Mouse (Mus musculus) kidney, embryonic 16.5 days (tissue): ENCODE measurements around the gene Barhl1. TPM values are rescaled to one million over a fixed set of nuclear protein-coding genes. Genes with fewer than 3 reads are reported as not detected.

Source experiments
- ATAC-seq: fragments of 200-750 bp; cut with Nextera tagmentation; 2 replicates; pipeline ENCODE4 v1.8.0; 2017; ENCODE audit warnings: moderate TSS enrichment; ENCODE audit not compliant: low FRiP score, low TSS enrichment
- H3K27ac ChIP-seq: fragments of 300-500 bp; sonication (generic); 2 replicates; pipeline ENCODE4 v1.5.1; 2014; ENCODE audit warnings: low read length
- H3K27me3 ChIP-seq: fragments of 300-500 bp; sonication (generic); 2 replicates; pipeline ENCODE4 v1.6.1; 2014; ENCODE audit warnings: low read length, control low read depth, mixed read lengths; ENCODE audit not compliant: insufficient read depth
- H3K36me3 ChIP-seq: fragments of 300-500 bp; sonication (generic); 2 replicates; pipeline ENCODE4 v1.6.1; 2014; ENCODE audit warnings: low read length, control low read depth, mixed read lengths; ENCODE audit not compliant: insufficient read depth
- H3K4me1 ChIP-seq: fragments of 300-500 bp; sonication (generic); 2 replicates; pipeline ENCODE4 v1.6.1; 2014; ENCODE audit warnings: low read length, control low read depth, mixed read lengths; ENCODE audit not compliant: insufficient read depth
- H3K4me2 ChIP-seq: fragments of 300-500 bp; sonication (generic); replicated peaks from 2 replicates; pipeline ENCODE4 v1.6.1; 2014; ENCODE audit warnings: low read depth, low read length
- H3K4me3 ChIP-seq: fragments of 300-500 bp; sonication (generic); 2 replicates; pipeline ENCODE4 v1.5.1; 2014; ENCODE audit warnings: mild to moderate bottlenecking, low read length
- H3K9ac ChIP-seq: fragments of 300-500 bp; sonication (generic); replicated peaks from 2 replicates; pipeline ENCODE4 v1.6.1; 2014; ENCODE audit warnings: low read length
- H3K9me3 ChIP-seq: fragments of 300-500 bp; sonication (generic); 2 replicates; pipeline ENCODE4 v1.6.1; 2016; ENCODE audit warnings: low read length, control low read depth
- WGBS: fragments of 180-500 bp; shearing (Covaris S2); extraction: QIAGEN DNeasy Blood & Tissue Kit; methylation state at CpG from one replicate; pipeline ENCODE4 v1.1.7; 2014; 5-methylcytosine and 5-hydroxymethylcytosine counted together
- polyA plus RNA-seq: library from polyadenylated mRNA; unstranded; fragments of >200 nt; fragmentation: Nextera tagmentation; extraction: Ambion mirVana; gene quantifications from 2 replicates; pipeline ENCODE4 v1.2.1, GENCODE M21; 2015

Barhl1 gene
- polyA plus RNA-seq, 1 experiment from 2014 or later = not detected

- Histone ChIP-seq H3K4me3 (no peak overlapping the region), H3K27me3 (peaks cover 44% of the 10 kb centered on the region), H3K9ac (no peak overlapping the region), H3K36me3 (peaks cover 14% of the 10 kb centered on the region), H3K4me1 (peaks cover 19% of the 10 kb centered on the region), H3K9me3 (no peaks in the 10 kb centered on the region), H3K27ac (no peak overlapping the region), H3K4me2 (no peak overlapping the region)
- ATAC-seq = no peak
- 53% methylated on average over 4 of the region's 4 CpGs for WGBS
Measured at GRCm38 (mm10) chr2:28905561-28905960, 10.9 kb downstream of the Barhl1 start.

- Histone ChIP-seq H3K27ac (no peak overlapping the region), H3K9ac (no peak overlapping the region), H3K36me3 (peaks cover 14% of the 10 kb centered on the region), H3K4me1 (peaks cover 19% of the 10 kb centered on the region), H3K27me3 (peaks cover 37% of the 10 kb centered on the region), H3K9me3 (no peaks in the 10 kb centered on the region), H3K4me2 (no peak overlapping the region), H3K4me3 (no peak overlapping the region)
- ATAC-seq = no peak
- WGBS = 86% methylated on average over 9 of the region's 9 CpGs
Measured at GRCm38 (mm10) chr2:28904786-28905185, 11.7 kb downstream of the Barhl1 start.

- no peak for ATAC-seq
- no peaks in the 10 kb centered on the region for H3K9me3 ChIP-seq
Measured at GRCm38 (mm10) chr2:28903871-28904270, 12.6 kb downstream of the Barhl1 start.

DNA sequence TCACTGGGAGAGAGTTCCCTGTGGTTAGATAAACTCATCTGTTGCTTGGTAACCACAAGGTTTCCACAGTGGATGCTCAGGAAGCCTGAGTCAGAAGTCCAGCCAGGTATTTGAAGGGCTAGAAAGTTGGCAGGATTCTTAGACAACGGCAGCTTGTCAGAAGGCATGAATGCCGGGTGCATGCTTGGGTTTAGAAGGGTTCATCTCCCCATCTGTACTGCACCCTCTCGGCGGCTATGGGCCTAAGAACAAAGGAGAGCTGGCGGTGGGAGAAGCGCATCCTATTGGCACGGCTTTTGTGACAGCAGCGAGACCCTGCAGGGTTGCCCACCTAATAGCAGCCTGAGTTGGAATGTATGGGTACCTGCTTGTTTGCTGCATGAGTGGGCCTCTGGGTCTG lies 14.2 kb downstream of the Barhl1 start:
- H3K9ac ChIP-seq = no peak overlapping the region
- H3K4me2 ChIP-seq = no peak overlapping the region
- peaks cover 19% of the 10 kb centered on the region for H3K36me3 ChIP-seq
- 91% methylated on average over 8 of the region's 8 CpGs for WGBS
- no peaks in the 10 kb centered on the region for H3K9me3 ChIP-seq
- peaks cover 12% of the 10 kb centered on the region for H3K27me3 ChIP-seq
- no peak overlapping the region for H3K27ac ChIP-seq
- no peak for ATAC-seq
- H3K4me3 ChIP-seq = no peak overlapping the region
- H3K4me1 ChIP-seq = no peaks in the 10 kb centered on the region

More at GRCm38 (mm10) chr2:28903871-28904270, 12.6 kb downstream of the Barhl1 start:
- 87% methylated on average over 5 of the region's 5 CpGs for WGBS
- Histone ChIP-seq H3K4me2 (no peak overlapping the region), H3K27ac (no peak overlapping the region), H3K9ac (no peak overlapping the region), H3K4me1 (peaks cover 12% of the 10 kb centered on the region), H3K36me3 (peaks cover 19% of the 10 kb centered on the region), H3K27me3 (peaks cover 27% of the 10 kb centered on the region), H3K4me3 (no peak overlapping the region)

DNA sequence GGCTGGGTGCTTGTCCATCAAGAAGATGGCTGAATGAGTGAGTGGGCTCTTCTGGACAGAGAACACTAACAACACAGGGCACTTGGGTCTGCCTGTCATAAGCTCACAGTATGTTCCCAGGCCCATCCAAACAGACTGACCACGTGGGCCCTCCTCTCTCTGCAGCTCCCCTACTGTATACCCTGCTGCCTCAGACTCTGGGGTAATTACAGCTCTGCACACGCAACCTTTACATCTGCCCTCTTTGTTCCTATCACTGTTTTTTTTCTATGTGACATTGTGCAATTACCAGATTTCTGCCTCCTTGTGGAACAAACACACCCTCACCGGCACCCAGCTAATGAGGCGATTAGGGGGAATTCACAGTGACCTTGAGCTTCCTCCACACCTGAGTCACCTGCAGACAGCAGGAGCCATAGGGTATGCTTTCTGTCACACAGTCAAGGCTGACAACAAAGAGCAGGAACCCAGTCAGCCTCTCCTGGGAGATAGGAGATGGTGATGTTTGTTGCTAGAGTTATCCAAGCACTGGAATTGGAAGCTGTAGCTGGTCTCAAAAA lies 19.0 kb downstream of the Barhl1 start:
- Histone ChIP-seq H3K27me3 (no peaks in the 10 kb centered on the region), H3K4me2 (no peak overlapping the region), H3K4me1 (no peaks in the 10 kb centered on the region), H3K36me3 (peaks cover 29% of the 10 kb centered on the region), H3K9me3 (no peaks in the 10 kb centered on the region), H3K27ac (no peak overlapping the region), H3K9ac (no peak overlapping the region), H3K4me3 (no peak overlapping the region)
- WGBS = 91% methylated on average over 4 of the region's 4 CpGs
- no peak for ATAC-seq

GRCm38 (mm10) chr2:28895876-28896275 lies 20.6 kb downstream of the Barhl1 start:
- H3K4me1 ChIP-seq = no peaks in the 10 kb centered on the region
- 84% methylated on average over 7 of the region's 7 CpGs for WGBS
- no peaks in the 10 kb centered on the region for H3K27me3 ChIP-seq
- peaks cover 27% of the 10 kb centered on the region for H3K36me3 ChIP-seq
- no peaks in the 10 kb centered on the region for H3K9me3 ChIP-seq
- H3K4me3 ChIP-seq = no peak overlapping the region
- no peak overlapping the region for H3K27ac ChIP-seq
- H3K9ac ChIP-seq = no peak overlapping the region
- H3K4me2 ChIP-seq = no peak overlapping the region
- ATAC-seq = no peak

- H3K27ac ChIP-seq = no peak overlapping the region
- ATAC-seq = no peak
- H3K36me3 ChIP-seq = peaks cover 19% of the 10 kb centered on the region
- H3K9me3 ChIP-seq = no peaks in the 10 kb centered on the region
- 70% methylated on average over 6 of the region's 6 CpGs for WGBS
- no peaks in the 10 kb centered on the region for H3K27me3 ChIP-seq
- no peaks in the 10 kb centered on the region for H3K4me1 ChIP-seq
- H3K9ac ChIP-seq = no peak overlapping the region
- H3K4me3 ChIP-seq = no peak overlapping the region
- H3K4me2 ChIP-seq = no peak overlapping the region
Measured at GRCm38 (mm10) chr2:28893526-28893925, 22.9 kb downstream of the Barhl1 start.

- no peaks in the 10 kb centered on the region for H3K27me3 ChIP-seq
- no peaks in the 10 kb centered on the region for H3K4me1 ChIP-seq
- no peak; the same call in 1 of the 2 replicates for ATAC-seq
- no peak overlapping the region for H3K9ac ChIP-seq
- no peak overlapping the region for H3K4me2 ChIP-seq
- no peak overlapping the region for H3K4me3 ChIP-seq
- H3K9me3 ChIP-seq = no peaks in the 10 kb centered on the region
- no peak overlapping the region for H3K27ac ChIP-seq
- H3K36me3 ChIP-seq = peaks cover 19% of the 10 kb centered on the region
- WGBS = 48% methylated on average over 1 of the region's 1 CpGs
Measured at GRCm38 (mm10) chr2:28892796-28893195, 23.7 kb downstream of the Barhl1 start.

DNA sequence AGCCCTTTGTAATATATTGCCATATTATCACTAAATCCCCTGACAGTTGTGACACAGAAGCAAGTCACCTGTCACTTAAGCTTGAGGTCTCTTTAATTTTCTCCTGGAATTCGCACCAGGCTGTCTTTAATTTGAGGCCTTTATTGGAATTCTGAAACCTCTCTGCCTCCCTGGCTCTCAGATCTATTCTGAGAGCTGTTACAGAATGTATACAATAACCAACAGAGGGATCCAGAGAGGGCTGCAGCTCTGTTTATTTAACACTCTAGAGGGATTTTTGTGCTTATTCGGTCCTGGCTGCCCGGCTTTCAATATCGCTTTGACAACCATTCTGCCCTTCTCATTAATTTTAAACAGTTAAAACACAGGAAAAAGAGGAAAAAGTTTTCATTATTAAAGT lies 31.6 kb downstream of the Barhl1 start:
- 69% methylated on average over 4 of the region's 4 CpGs for WGBS
- no peak for ATAC-seq
- Histone ChIP-seq H3K27me3 (no peaks in the 10 kb centered on the region), H3K36me3 (peaks cover 23% of the 10 kb centered on the region), H3K27ac (no peak overlapping the region), H3K4me1 (no peaks in the 10 kb centered on the region), H3K4me2 (no peak overlapping the region), H3K4me3 (no peak overlapping the region), H3K9me3 (no peaks in the 10 kb centered on the region), H3K9ac (no peak overlapping the region)

GRCm38 (mm10) chr2:28882826-28883485 lies 33.5 kb downstream of the Barhl1 start:
- H3K9ac ChIP-seq = no peak overlapping the region
- H3K27ac ChIP-seq = no peak overlapping the region
- peaks cover 26% of the 10 kb centered on the region for H3K36me3 ChIP-seq
- H3K4me1 ChIP-seq = no peaks in the 10 kb centered on the region
- H3K4me3 ChIP-seq = no peak overlapping the region
- H3K27me3 ChIP-seq = no peaks in the 10 kb centered on the region
- no peaks in the 10 kb centered on the region for H3K9me3 ChIP-seq
- H3K4me2 ChIP-seq = no peak overlapping the region
- no peak for ATAC-seq
- 80% methylated on average over 6 of the region's 6 CpGs for WGBS
